Mouse (Mus musculus) liver, embryonic 16.5 days (tissue): ENCODE results near the gene Tsen54. TPM values are rescaled to one million over a fixed set of nuclear protein-coding genes. Genes with fewer than 3 reads are reported as not detected.

Experiments
- ATAC-seq: fragments of 200-750 bp; cut with Nextera tagmentation; 2 replicates; pipeline ENCODE4 v1.8.0; 2017; ENCODE audit warnings: low read depth, mild to moderate bottlenecking, moderate number of reproducible peaks, moderate library complexity
- H3K27ac ChIP-seq: fragments of 300-500 bp; sonication (generic); 2 replicates; pipeline ENCODE4 v1.5.1; 2014; ENCODE audit warnings: mild to moderate bottlenecking, low read length
- H3K27me3 ChIP-seq: fragments of 300-500 bp; sonication (generic); 2 replicates; pipeline ENCODE4 v1.6.1; 2014; ENCODE audit warnings: low read depth, low read length, mixed read lengths; ENCODE audit not compliant: control insufficient read depth, insufficient read depth
- H3K36me3 ChIP-seq: fragments of 300-500 bp; sonication (generic); 2 replicates; pipeline ENCODE4 v1.6.1; 2014; ENCODE audit warnings: mild to moderate bottlenecking; ENCODE audit not compliant: control insufficient read depth, insufficient read depth
- H3K4me1 ChIP-seq: fragments of 300-500 bp; sonication (generic); 2 replicates; pipeline ENCODE4 v1.6.1; 2014; ENCODE audit warnings: low read depth, low read length, mixed read lengths; ENCODE audit not compliant: control insufficient read depth
- H3K4me2 ChIP-seq: fragments of 300-500 bp; sonication (generic); 2 replicates; pipeline ENCODE4 v1.6.1; 2014; ENCODE audit warnings: low read depth, low read length, mixed read lengths
- H3K4me3 ChIP-seq: fragments of 300-500 bp; sonication (generic); 2 replicates; pipeline ENCODE4 v1.5.1; 2014; ENCODE audit warnings: low read depth, mild to moderate bottlenecking, low read length
- H3K9ac ChIP-seq: fragments of 300-500 bp; sonication (generic); 2 replicates; pipeline ENCODE4 v1.6.1; 2014; ENCODE audit warnings: low read depth, low read length
- H3K9me3 ChIP-seq: fragments of 300-500 bp; sonication (generic); replicated peaks from 2 replicates; pipeline ENCODE4 v1.6.1; 2016; ENCODE audit warnings: low read length; ENCODE audit not compliant: control insufficient read depth
- WGBS: fragments of 180-500 bp; shearing (Covaris S2); extraction: QIAGEN DNeasy Blood & Tissue Kit; methylation state at CpG from one replicate; pipeline ENCODE4 v1.1.7; 2014; ENCODE audit not compliant: insufficient replicate concordance; 5-methylcytosine and 5-hydroxymethylcytosine counted together
- polyA plus RNA-seq: library from polyadenylated mRNA; unstranded; fragments of >200 nt; fragmentation: Nextera tagmentation; extraction: Ambion mirVana; gene quantifications from 2 replicates; pipeline ENCODE4 v1.2.1, GENCODE M21; 2015

Tsen54 gene
- polyA plus RNA-seq, 1 experiment from 2014 or later, result 10.2 TPM

- no peak for ATAC-seq
- 65% methylated on average over 15 of the region's 15 CpGs for WGBS
- no peak overlapping the region for H3K4me2 ChIP-seq
- no peak overlapping the region for H3K27ac ChIP-seq
- no peaks in the 10 kb centered on the region for H3K9me3 ChIP-seq
- no peaks in the 10 kb centered on the region for H3K27me3 ChIP-seq
- H3K4me3 ChIP-seq, result no peak overlapping the region
- H3K9ac ChIP-seq, result no peak overlapping the region
- H3K4me1 ChIP-seq, result no peaks in the 10 kb centered on the region
- peaks cover 63% of the 10 kb centered on the region for H3K36me3 ChIP-seq
These were observed 17.6 kb upstream of the Tsen54 start for GRCm38 (mm10) chr11:115796898-115797297.

GRCm38 (mm10) chr11:115797665-115798064 is 16.9 kb upstream of the Tsen54 start:
- peaks cover 63% of the 10 kb centered on the region for H3K36me3 ChIP-seq
- no peaks in the 10 kb centered on the region for H3K27me3 ChIP-seq
- no peak overlapping the region for H3K4me2 ChIP-seq
- no peak overlapping the region for H3K9ac ChIP-seq
- 76% methylated on average over 9 of the region's 9 CpGs for WGBS
- no peak for ATAC-seq
- H3K9me3 ChIP-seq, result no peaks in the 10 kb centered on the region
- no peak overlapping the region for H3K27ac ChIP-seq
- H3K4me1 ChIP-seq, result no peaks in the 10 kb centered on the region
- no peak overlapping the region for H3K4me3 ChIP-seq

- H3K36me3 ChIP-seq, result peaks cover 59% of the 10 kb centered on the region
- H3K4me3 ChIP-seq, result no peak overlapping the region
- H3K27ac ChIP-seq, result no peak overlapping the region
- H3K27me3 ChIP-seq, result no peaks in the 10 kb centered on the region
- ATAC-seq, result no peak
- H3K9ac ChIP-seq, result no peak overlapping the region
- peaks cover 25% of the 10 kb centered on the region for H3K4me1 ChIP-seq
- H3K9me3 ChIP-seq, result no peaks in the 10 kb centered on the region
- 76% methylated on average over 18 of the region's 18 CpGs for WGBS
- H3K4me2 ChIP-seq, result no peak overlapping the region
These were observed 13.5 kb upstream of the Tsen54 start for GRCm38 (mm10) chr11:115800981-115801380.

GRCm38 (mm10) chr11:115803072-115803709 is 11.3 kb upstream of the Tsen54 start:
- peaks cover 47% of the 10 kb centered on the region for H3K4me1 ChIP-seq
- no peak overlapping the region for H3K27ac ChIP-seq
- H3K4me2 ChIP-seq, result peak overlapping the region; percentile 61; the same call in 1 of the 2 replicates
- H3K27me3 ChIP-seq, result no peaks in the 10 kb centered on the region
- 89% methylated on average over 24 of the region's 24 CpGs for WGBS
- H3K36me3 ChIP-seq, result peaks cover 61% of the 10 kb centered on the region
- no peak overlapping the region for H3K9ac ChIP-seq
- no peak for ATAC-seq
- H3K9me3 ChIP-seq, result no peaks in the 10 kb centered on the region
- no peak overlapping the region for H3K4me3 ChIP-seq

- 34% methylated on average over 7 of the region's 7 CpGs for WGBS
- Histone ChIP-seq H3K9ac (peak overlapping the region; percentile 63), H3K27ac (peak overlapping the region; percentile 90), H3K4me2 (peak overlapping the region; percentile 61), H3K4me3 (peak overlapping the region; percentile 56), H3K27me3 (no peaks in the 10 kb centered on the region), H3K9me3 (no peaks in the 10 kb centered on the region), H3K36me3 (peaks cover 45% of the 10 kb centered on the region), H3K4me1 (peaks cover 64% of the 10 kb centered on the region)
- peak; percentile 85 for ATAC-seq
These were observed 9.5 kb upstream of the Tsen54 start for GRCm38 (mm10) chr11:115805005-115805404.

- H3K27me3 ChIP-seq, result no peaks in the 10 kb centered on the region
- 0 out of 2 replicates have a peak overlapping the region, but pooled peaks have one; percentile 17 for H3K9ac ChIP-seq
- peak overlapping the region; percentile 66; the same call in 1 of the 2 replicates for H3K27ac ChIP-seq
- 78% methylated on average over 10 of the region's 10 CpGs for WGBS
- peak overlapping the region; percentile 27 for H3K4me2 ChIP-seq
- no peaks in the 10 kb centered on the region for H3K9me3 ChIP-seq
- peaks cover 70% of the 10 kb centered on the region for H3K4me1 ChIP-seq
- H3K4me3 ChIP-seq, result no peak overlapping the region
- H3K36me3 ChIP-seq, result peaks cover 35% of the 10 kb centered on the region
- ATAC-seq, result no peak
These were observed 8.4 kb upstream of the Tsen54 start for GRCm38 (mm10) chr11:115806154-115806553.

- H3K4me1 ChIP-seq, result peaks cover 77% of the 10 kb centered on the region
- H3K27ac ChIP-seq, result no peak overlapping the region; the same call in 1 of the 2 replicates
- no peak overlapping the region for H3K4me2 ChIP-seq
- H3K36me3 ChIP-seq, result peaks cover 26% of the 10 kb centered on the region
- H3K4me3 ChIP-seq, result no peak overlapping the region
- H3K9me3 ChIP-seq, result no peaks in the 10 kb centered on the region
- WGBS, result 89% methylated on average over 6 of the region's 6 CpGs
- no peaks in the 10 kb centered on the region for H3K27me3 ChIP-seq
- no peak for ATAC-seq
- no peak overlapping the region for H3K9ac ChIP-seq
These were observed 7.2 kb upstream of the Tsen54 start for GRCm38 (mm10) chr11:115807306-115807705.

- H3K9me3 ChIP-seq, result no peaks in the 10 kb centered on the region
- WGBS, result 82% methylated on average over 11 of the region's 11 CpGs
- ATAC-seq, result no peak
- peaks cover 84% of the 10 kb centered on the region for H3K4me1 ChIP-seq
- H3K27me3 ChIP-seq, result no peaks in the 10 kb centered on the region
- peaks cover 20% of the 10 kb centered on the region for H3K36me3 ChIP-seq
- no peak overlapping the region for H3K27ac ChIP-seq
- H3K4me3 ChIP-seq, result no peak overlapping the region
- no peak overlapping the region for H3K4me2 ChIP-seq
- H3K9ac ChIP-seq, result no peak overlapping the region
These were observed 6.6 kb upstream of the Tsen54 start for GRCm38 (mm10) chr11:115807971-115808370.

- H3K4me1 ChIP-seq, result peaks cover 77% of the 10 kb centered on the region
- peaks cover 12% of the 10 kb centered on the region for H3K36me3 ChIP-seq
- H3K4me2 ChIP-seq, result no peak overlapping the region
- no peaks in the 10 kb centered on the region for H3K27me3 ChIP-seq
- H3K27ac ChIP-seq, result peak overlapping the region; percentile 29; the same call in 1 of the 2 replicates
- WGBS, result 22% methylated on average over 10 of the region's 10 CpGs
- H3K9ac ChIP-seq, result 0 out of 2 replicates have a peak overlapping the region, but pooled peaks have one; percentile 11
- H3K4me3 ChIP-seq, result no peak overlapping the region
- ATAC-seq, result no peak
- H3K9me3 ChIP-seq, result no peaks in the 10 kb centered on the region
These were observed 5.7 kb upstream of the Tsen54 start for GRCm38 (mm10) chr11:115808696-115809310.
